Mouse (Mus musculus): ENCODE results near the gene Gm20877.
"Not testable (repeated sequence)": the region's sequence is repeated elsewhere in the genome, so short reads cannot be mapped to it uniquely, and the experiment has no call there.

DNA sequence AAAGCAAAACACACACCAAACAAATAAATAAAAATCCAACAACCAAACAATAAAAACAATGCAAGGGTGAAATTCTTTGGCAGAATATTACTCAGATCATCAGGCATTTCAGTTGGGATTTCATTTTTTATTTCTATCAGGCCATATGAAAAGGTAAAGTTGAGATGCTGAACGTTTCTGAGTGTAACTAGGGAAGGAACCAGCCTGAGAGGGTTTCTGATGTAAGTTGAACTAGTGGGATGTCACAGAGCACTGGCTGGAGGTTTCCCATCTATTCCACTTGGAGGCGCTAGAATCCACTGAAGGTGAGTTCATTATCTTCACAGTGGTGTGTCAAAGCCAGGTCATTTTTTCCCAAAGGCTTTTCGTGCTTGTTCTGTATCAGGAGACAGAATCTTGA lies at the start of gene Gm20877:
- not testable (repeated sequence) for TF ChIP-seq POLR2A, CTCF (IDR thresholded peaks at IDR 0.05; ENCODE audit: extremely low read depth, insufficient read depth, low read length)
